Mouse (Mus musculus) heart, embryonic 15.5 days (tissue): Measurements from ENCODE around the gene Megf11. TPM values are rescaled to one million over a fixed set of nuclear protein-coding genes. Genes with fewer than 3 reads are reported as not detected.
A peak's percentile ranks its signal among the peaks of the same experiment; 100 is the strongest.

Experiments used
- ATAC-seq: fragments of 200-750 bp; cut with Nextera tagmentation; replicated peaks from 2 replicates; pipeline ENCODE4 v1.8.0; 2017; ENCODE audit warnings: low read depth, moderate TSS enrichment; ENCODE audit not compliant: insufficient number of reproducible peaks, insufficient read depth, low FRiP score
- H3K27ac ChIP-seq: fragments of 300-500 bp; sonication (generic); 2 replicates; pipeline ENCODE4 v1.5.1; 2015; ENCODE audit warnings: mild to moderate bottlenecking, inconsistent platforms
- H3K27me3 ChIP-seq: fragments of 300-500 bp; sonication (generic); 2 replicates; pipeline ENCODE4 v1.6.1; 2015; ENCODE audit warnings: inconsistent platforms
- H3K36me3 ChIP-seq: fragments of 300-500 bp; sonication (generic); 2 replicates; pipeline ENCODE4 v1.6.1; 2015; ENCODE audit warnings: mild to moderate bottlenecking, inconsistent platforms
- H3K4me1 ChIP-seq: fragments of 300-500 bp; sonication (generic); replicated peaks from 2 replicates; pipeline ENCODE4 v1.6.1; 2015; ENCODE audit warnings: inconsistent platforms
- H3K4me2 ChIP-seq: fragments of 300-500 bp; sonication (generic); 2 replicates; pipeline ENCODE4 v1.6.1; 2015; ENCODE audit warnings: inconsistent platforms, mild to moderate bottlenecking, moderate library complexity
- H3K4me3 ChIP-seq: fragments of 300-500 bp; sonication (generic); 2 replicates; pipeline ENCODE4 v1.5.1; 2015; ENCODE audit warnings: mild to moderate bottlenecking, inconsistent platforms
- H3K9ac ChIP-seq: fragments of 300-500 bp; sonication (generic); 2 replicates; pipeline ENCODE4 v1.6.1; 2015; ENCODE audit warnings: mild to moderate bottlenecking, inconsistent platforms
- H3K9me3 ChIP-seq: fragments of 300-500 bp; sonication (generic); replicated peaks from 2 replicates; pipeline ENCODE4 v1.6.1; 2016; ENCODE audit warnings: inconsistent platforms
- WGBS: fragments of 180-500 bp; shearing (Covaris S2); methylation state at CpG from one replicate; pipeline ENCODE4 v1.1.7; 2015; ENCODE audit warnings: mixed read lengths; 5-methylcytosine and 5-hydroxymethylcytosine counted together
- polyA plus RNA-seq: library from polyadenylated mRNA; unstranded; fragments of >200 nt; fragmentation: Nextera tagmentation; extraction: Ambion mirVana; gene quantifications from 2 replicates; pipeline ENCODE4 v1.2.1, GENCODE M21; 2015

Gene Megf11
- polyA plus RNA-seq, 1 experiment from 2014 or later = 0.63 TPM

GRCm38 (mm10) chr9:64355627-64356026 lies 29.8 kb upstream of the Megf11 start:
- no peak for ATAC-seq
- Histone ChIP-seq H3K36me3 (no peaks in the 10 kb centered on the region), H3K4me3 (no peak overlapping the region), H3K9ac (no peak overlapping the region), H3K27ac (no peak overlapping the region), H3K4me2 (no peak overlapping the region), H3K9me3 (no peaks in the 10 kb centered on the region), H3K27me3 (no peaks in the 10 kb centered on the region), H3K4me1 (no peaks in the 10 kb centered on the region)
- WGBS = 82% methylated on average over 7 of the region's 7 CpGs

GRCm38 (mm10) chr9:64361231-64361950 lies 24.0 kb upstream of the Megf11 start:
- Histone ChIP-seq H3K27ac (no peak overlapping the region), H3K36me3 (no peaks in the 10 kb centered on the region), H3K4me2 (no peak overlapping the region), H3K4me3 (no peak overlapping the region), H3K9me3 (no peaks in the 10 kb centered on the region), H3K27me3 (no peaks in the 10 kb centered on the region), H3K9ac (no peak overlapping the region), H3K4me1 (no peaks in the 10 kb centered on the region)
- ATAC-seq = no peak
- WGBS = 78% methylated on average over 9 of the region's 9 CpGs

GRCm38 (mm10) chr9:64369871-64370270 lies 15.6 kb upstream of the Megf11 start:
- ATAC-seq = no peak
- H3K36me3 ChIP-seq = no peaks in the 10 kb centered on the region
- H3K27ac ChIP-seq = no peak overlapping the region
- no peak overlapping the region for H3K4me2 ChIP-seq
- H3K9me3 ChIP-seq = no peaks in the 10 kb centered on the region
- peaks cover 13% of the 10 kb centered on the region for H3K27me3 ChIP-seq
- WGBS = 50% methylated on average over 7 of the region's 7 CpGs
- no peak overlapping the region for H3K4me3 ChIP-seq
- no peak overlapping the region for H3K9ac ChIP-seq
- H3K4me1 ChIP-seq = no peaks in the 10 kb centered on the region

- Histone ChIP-seq H3K9ac (no peak overlapping the region), H3K27me3 (peaks cover 16% of the 10 kb centered on the region), H3K27ac (no peak overlapping the region), H3K4me3 (no peak overlapping the region), H3K36me3 (no peaks in the 10 kb centered on the region), H3K4me1 (no peaks in the 10 kb centered on the region), H3K4me2 (no peak overlapping the region), H3K9me3 (no peaks in the 10 kb centered on the region)
- WGBS = 51% methylated on average over 11 of the region's 11 CpGs
- no peak for ATAC-seq
These were observed 14.1 kb upstream of the Megf11 start for GRCm38 (mm10) chr9:64371305-64371819.

GRCm38 (mm10) chr9:64376380-64376779 lies 9.0 kb upstream of the Megf11 start:
- Histone ChIP-seq H3K4me3 (no peak overlapping the region), H3K4me1 (no peaks in the 10 kb centered on the region), H3K27ac (no peak overlapping the region), H3K36me3 (no peaks in the 10 kb centered on the region), H3K27me3 (peaks cover 17% of the 10 kb centered on the region; the same call in 1 of the 2 replicates), H3K9me3 (no peaks in the 10 kb centered on the region), H3K4me2 (no peak overlapping the region), H3K9ac (no peak overlapping the region)
- no peak for ATAC-seq
- 83% methylated on average over 2 of the region's 2 CpGs for WGBS

- ATAC-seq = no peak; the same call in 1 of the 2 replicates
- H3K27ac ChIP-seq = no peak overlapping the region
- H3K9me3 ChIP-seq = no peaks in the 10 kb centered on the region
- H3K4me3 ChIP-seq = no peak overlapping the region
- H3K27me3 ChIP-seq = peaks cover 55% of the 10 kb centered on the region
- no peaks in the 10 kb centered on the region for H3K36me3 ChIP-seq
- WGBS = 43% methylated on average over 10 of the region's 10 CpGs
- H3K4me1 ChIP-seq = peaks cover 28% of the 10 kb centered on the region
- H3K9ac ChIP-seq = no peak overlapping the region
- no peak overlapping the region for H3K4me2 ChIP-seq
These were observed 2.2 kb upstream of the Megf11 start for GRCm38 (mm10) chr9:64383021-64383788.

- peak overlapping the region; percentile 35 for H3K9ac ChIP-seq
These were observed 1.2 kb downstream of the Megf11 start for GRCm38 (mm10) chr9:64386466-64387211.

GRCm38 (mm10) chr9:64389576-64390292 lies 4.3 kb downstream of the Megf11 start:
- 61% methylated on average over 7 of the region's 7 CpGs for WGBS
- Histone ChIP-seq H3K27me3 (peaks cover 54% of the 10 kb centered on the region), H3K4me3 (no peak overlapping the region), H3K36me3 (no peaks in the 10 kb centered on the region), H3K4me1 (peaks cover 26% of the 10 kb centered on the region), H3K9ac (no peak overlapping the region), H3K9me3 (no peaks in the 10 kb centered on the region), H3K4me2 (no peak overlapping the region), H3K27ac (no peak overlapping the region)
- no peak for ATAC-seq

More at GRCm38 (mm10) chr9:64386466-64387211, 1.2 kb downstream of the Megf11 start:
- WGBS = 1% methylated on average over 45 of the region's 45 CpGs
- Histone ChIP-seq H3K36me3 (no peaks in the 10 kb centered on the region), H3K4me1 (peaks cover 28% of the 10 kb centered on the region), H3K27me3 (peaks cover 76% of the 10 kb centered on the region), H3K9me3 (no peaks in the 10 kb centered on the region), H3K4me2 (peak overlapping the region; percentile 96), H3K4me3 (peak overlapping the region; percentile 56), H3K27ac (no peak overlapping the region)
- ATAC-seq = no peak

- no peaks in the 10 kb centered on the region for H3K36me3 ChIP-seq
- H3K4me2 ChIP-seq = no peak overlapping the region
- ATAC-seq = 0 out of 2 replicates have a peak, but pooled peaks have one; percentile 62
- no peaks in the 10 kb centered on the region for H3K9me3 ChIP-seq
- H3K27me3 ChIP-seq = peaks cover 13% of the 10 kb centered on the region
- peak overlapping the region; percentile 65 for H3K27ac ChIP-seq
- no peak overlapping the region for H3K9ac ChIP-seq
- WGBS = 50% methylated on average over 5 of the region's 5 CpGs
- H3K4me1 ChIP-seq = peaks cover 7% of the 10 kb centered on the region
- H3K4me3 ChIP-seq = no peak overlapping the region
These were observed 8.6 kb downstream of the Megf11 start for GRCm38 (mm10) chr9:64393914-64394596.

GRCm38 (mm10) chr9:64395238-64395920 lies 10.0 kb downstream of the Megf11 start:
- H3K27me3 ChIP-seq = peaks cover 3% of the 10 kb centered on the region; the same call in 1 of the 2 replicates
- no peak overlapping the region for H3K27ac ChIP-seq
- WGBS = 76% methylated on average over 7 of the region's 7 CpGs
- H3K9ac ChIP-seq = no peak overlapping the region
- H3K9me3 ChIP-seq = no peaks in the 10 kb centered on the region
- H3K4me1 ChIP-seq = peaks cover 7% of the 10 kb centered on the region
- no peak overlapping the region for H3K4me2 ChIP-seq
- no peaks in the 10 kb centered on the region for H3K36me3 ChIP-seq
- H3K4me3 ChIP-seq = no peak overlapping the region
- ATAC-seq = no peak
